Mouse (Mus musculus): ENCODE results near the gene Smim14. TPM values are rescaled to one million over a fixed set of nuclear protein-coding genes. Genes with fewer than 3 reads are reported as not detected.

The Smim14 gene
- polyA plus RNA-seq (2015; fragmentation: Nextera tagmentation; extraction: Ambion mirVana) = 116 and 141 TPM in 2 replicates

DNA sequence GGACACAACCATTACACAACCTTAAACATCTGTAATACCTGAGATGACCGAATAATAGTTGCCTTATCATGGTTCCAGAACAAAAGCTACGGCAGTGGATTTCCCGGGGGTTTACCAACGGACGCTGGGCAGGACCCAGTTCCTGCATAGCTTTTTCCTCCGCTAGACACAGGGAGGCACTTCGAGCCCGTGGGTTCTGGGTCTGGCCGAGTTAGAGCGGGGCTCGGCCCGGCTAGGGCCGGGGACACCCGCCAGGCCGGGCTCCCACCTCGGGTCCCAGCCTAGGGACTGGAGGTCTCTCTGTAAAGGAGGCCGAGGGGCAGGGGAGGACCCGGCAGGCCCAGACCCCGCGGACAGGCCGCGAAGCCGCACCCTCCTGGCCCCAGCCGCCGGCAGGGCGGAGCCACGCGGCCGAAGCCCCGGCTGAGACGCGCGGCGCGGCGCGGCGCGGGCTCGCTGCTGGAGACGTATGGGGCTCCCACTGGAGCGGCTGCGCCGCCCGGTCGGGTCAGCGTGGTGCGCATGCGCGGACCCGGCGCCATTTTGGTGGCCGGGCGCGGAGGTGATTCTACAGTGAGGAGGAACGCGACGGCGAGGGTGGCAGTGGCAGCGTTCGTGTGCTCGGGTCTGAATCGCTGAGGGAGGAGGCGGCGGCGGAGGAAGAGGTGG, at the start of gene Smim14, which contains the start of gene Ube2k:
TSS of gene Smim14 (minus strand) at position 434 of the 669 bp plus-strand sequence.
TSS of gene Ube2k (plus strand) at position 483 of the 669 bp plus-strand sequence.
- Histone ChIP-seq H3K4me2 (ENCODE audit: low read depth, low read length) (peak within 1 kb of the TSS; percentile 80), H3K9me3 (replicated peaks; ENCODE audit: control insufficient read depth, low read length) (no peaks in the 10 kb centered on the region), H3K27ac (ENCODE audit: low read length) (peak within 1 kb of the TSS; percentile 99), H3K9ac (ENCODE audit: low read length) (peak within 1 kb of the TSS; percentile 92), H3K27me3 (ENCODE audit: control insufficient read depth, insufficient read depth, low read length) (no peaks in the 10 kb centered on the region), H3K4me3 (ENCODE audit: low read length) (peak within 1 kb of the TSS; percentile 78), H3K4me1 (ENCODE audit: control insufficient read depth, insufficient read depth, low read length) (peaks cover 13% of the 10 kb centered on the region), H3K36me3 (ENCODE audit: control insufficient read depth, insufficient read depth) (no peaks in the 10 kb centered on the region)
- WGBS = under 1% methylated on average over 66 of the region's 66 CpGs
- peak; percentile 98 for ATAC-seq (replicated peaks; ENCODE audit: extremely low read depth, insufficient read depth, low FRiP score)

DNA sequence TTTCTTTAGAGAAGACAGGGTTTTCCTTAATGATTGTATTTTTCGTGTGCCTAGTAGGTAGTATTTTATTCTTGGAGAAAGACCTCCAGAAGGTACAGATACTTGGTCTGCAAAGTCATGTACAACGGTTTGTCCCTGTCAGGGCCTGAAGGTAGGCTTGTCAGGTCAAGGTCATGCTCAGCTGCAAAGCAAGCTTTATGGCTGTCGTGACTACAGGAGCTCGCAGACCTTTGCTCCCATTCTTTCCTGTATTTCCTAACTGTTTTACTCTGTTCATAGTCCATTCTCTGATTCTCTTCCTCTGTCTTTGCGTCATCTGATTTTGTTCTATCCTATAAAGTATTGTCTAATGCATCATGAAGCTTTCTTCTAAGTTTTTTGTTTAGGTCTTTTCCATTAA, 49.3 kb upstream of the Smim14 start:
- WGBS = 79% methylated on average over 5 of the region's 5 CpGs
- Histone ChIP-seq H3K4me3 (ENCODE audit: low read length) (no peak overlapping the region), H3K4me1 (ENCODE audit: control insufficient read depth, insufficient read depth, low read length) (no peaks in the 10 kb centered on the region), H3K27me3 (ENCODE audit: control insufficient read depth, insufficient read depth, low read length) (no peaks in the 10 kb centered on the region), H3K9ac (ENCODE audit: low read length) (no peak overlapping the region), H3K27ac (ENCODE audit: low read length) (no peak overlapping the region), H3K9me3 (replicated peaks; ENCODE audit: control insufficient read depth, low read length) (no peaks in the 10 kb centered on the region), H3K4me2 (ENCODE audit: low read depth, low read length) (no peak overlapping the region), H3K36me3 (ENCODE audit: control insufficient read depth, insufficient read depth) (peaks cover 8% of the 10 kb centered on the region)
- no peak for ATAC-seq (replicated peaks; ENCODE audit: extremely low read depth, insufficient read depth, low FRiP score)

DNA sequence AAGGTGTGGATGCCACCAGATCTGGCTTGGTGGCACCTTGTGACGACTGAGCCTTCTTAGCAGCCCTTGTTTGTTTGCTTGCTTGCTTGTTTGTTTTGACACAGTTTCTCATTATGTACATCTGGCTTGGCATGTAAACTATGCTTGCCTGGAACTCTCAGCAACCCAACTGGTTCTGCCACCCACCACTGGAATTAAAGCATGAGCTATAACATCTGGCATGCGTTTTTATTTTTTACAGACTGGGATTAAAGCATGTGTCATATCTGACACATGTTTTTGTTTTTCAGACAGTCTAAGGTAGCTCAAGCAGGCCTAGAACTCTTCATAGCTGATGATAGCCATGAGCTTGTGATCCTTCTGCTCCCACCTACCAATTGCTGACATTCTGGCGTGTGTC, 41.6 kb upstream of the Smim14 start:
- Histone ChIP-seq H3K9me3 (replicated peaks; ENCODE audit: control insufficient read depth, low read length) (no peaks in the 10 kb centered on the region), H3K4me1 (ENCODE audit: control insufficient read depth, insufficient read depth, low read length) (peaks cover 4% of the 10 kb centered on the region), H3K4me3 (ENCODE audit: low read length) (no peak overlapping the region), H3K36me3 (ENCODE audit: control insufficient read depth, insufficient read depth) (peaks cover 4% of the 10 kb centered on the region; the same call in 1 of the 2 replicates), H3K27me3 (ENCODE audit: control insufficient read depth, insufficient read depth, low read length) (no peaks in the 10 kb centered on the region), H3K4me2 (ENCODE audit: low read depth, low read length) (no peak overlapping the region), H3K27ac (ENCODE audit: low read length) (no peak overlapping the region), H3K9ac (ENCODE audit: low read length) (no peak overlapping the region)
- WGBS = 66% methylated on average over 3 of the region's 3 CpGs
- ATAC-seq (replicated peaks; ENCODE audit: extremely low read depth, insufficient read depth, low FRiP score) = no peak

DNA sequence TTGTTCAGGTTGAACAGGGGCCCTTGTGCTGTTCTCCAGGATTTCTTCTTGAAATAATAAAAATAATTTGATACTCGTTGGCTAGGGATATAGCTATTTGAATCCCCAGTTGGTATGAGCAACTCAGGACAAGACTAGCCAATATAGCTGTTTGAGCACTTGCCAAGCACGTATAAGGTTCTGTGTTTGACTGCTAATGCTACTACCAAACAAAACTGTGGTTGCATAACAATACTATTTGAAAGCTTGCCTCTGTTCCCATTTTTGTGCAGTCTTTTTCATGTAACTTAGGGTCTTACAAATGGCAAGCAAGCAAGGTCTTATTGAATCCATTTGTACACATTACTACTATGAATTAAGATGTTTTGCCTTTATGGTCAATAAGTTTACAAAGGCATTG, 38.9 kb upstream of the Smim14 start:
- H3K4me1 ChIP-seq (ENCODE audit: control insufficient read depth, insufficient read depth, low read length) = peaks cover 4% of the 10 kb centered on the region
- no peak for ATAC-seq (replicated peaks; ENCODE audit: extremely low read depth, insufficient read depth, low FRiP score)
- no peak overlapping the region for H3K4me2 ChIP-seq (ENCODE audit: low read depth, low read length)
- no peak overlapping the region for H3K4me3 ChIP-seq (ENCODE audit: low read length)
- H3K27ac ChIP-seq (ENCODE audit: low read length) = no peak overlapping the region
- H3K36me3 ChIP-seq (ENCODE audit: control insufficient read depth, insufficient read depth) = peaks cover 7% of the 10 kb centered on the region; the same call in 1 of the 2 replicates
- H3K9me3 ChIP-seq (replicated peaks; ENCODE audit: control insufficient read depth, low read length) = no peaks in the 10 kb centered on the region
- WGBS = 83% methylated on average over 2 of the region's 2 CpGs
- H3K9ac ChIP-seq (ENCODE audit: low read length) = no peak overlapping the region
- H3K27me3 ChIP-seq (ENCODE audit: control insufficient read depth, insufficient read depth, low read length) = no peaks in the 10 kb centered on the region

DNA sequence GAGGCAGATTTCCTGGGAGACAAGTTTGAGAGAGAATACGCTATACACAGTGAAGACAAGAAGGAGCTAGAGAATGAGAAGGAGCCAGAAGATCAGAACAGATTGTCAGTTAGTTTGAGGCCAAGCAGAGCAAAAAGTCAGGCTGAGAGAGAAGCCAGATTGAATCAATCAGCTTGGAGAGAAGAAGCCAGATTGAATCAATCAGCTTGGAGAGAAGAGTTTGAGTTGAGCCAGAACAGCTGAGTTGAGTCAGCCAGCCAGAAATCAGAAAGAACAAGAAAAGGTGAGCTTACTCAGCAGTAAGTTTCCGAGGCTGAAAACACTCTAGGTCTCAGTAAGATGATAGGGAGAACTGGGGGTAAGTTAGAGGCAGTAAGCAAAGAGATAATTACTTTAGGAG, 37.9 kb upstream of the Smim14 start:
- ATAC-seq (replicated peaks; ENCODE audit: extremely low read depth, insufficient read depth, low FRiP score) = no peak
- H3K4me1 ChIP-seq (ENCODE audit: control insufficient read depth, insufficient read depth, low read length) = peaks cover 4% of the 10 kb centered on the region
- H3K9ac ChIP-seq (ENCODE audit: low read length) = no peak overlapping the region
- no peak overlapping the region for H3K4me2 ChIP-seq (ENCODE audit: low read depth, low read length)
- H3K27me3 ChIP-seq (ENCODE audit: control insufficient read depth, insufficient read depth, low read length) = no peaks in the 10 kb centered on the region
- H3K4me3 ChIP-seq (ENCODE audit: low read length) = no peak overlapping the region
- no peaks in the 10 kb centered on the region for H3K9me3 ChIP-seq (replicated peaks; ENCODE audit: control insufficient read depth, low read length)
- peaks cover 7% of the 10 kb centered on the region; the same call in 1 of the 2 replicates for H3K36me3 ChIP-seq (ENCODE audit: control insufficient read depth, insufficient read depth)
- 69% methylated on average over 2 of the region's 2 CpGs for WGBS
- H3K27ac ChIP-seq (ENCODE audit: low read length) = no peak overlapping the region

DNA sequence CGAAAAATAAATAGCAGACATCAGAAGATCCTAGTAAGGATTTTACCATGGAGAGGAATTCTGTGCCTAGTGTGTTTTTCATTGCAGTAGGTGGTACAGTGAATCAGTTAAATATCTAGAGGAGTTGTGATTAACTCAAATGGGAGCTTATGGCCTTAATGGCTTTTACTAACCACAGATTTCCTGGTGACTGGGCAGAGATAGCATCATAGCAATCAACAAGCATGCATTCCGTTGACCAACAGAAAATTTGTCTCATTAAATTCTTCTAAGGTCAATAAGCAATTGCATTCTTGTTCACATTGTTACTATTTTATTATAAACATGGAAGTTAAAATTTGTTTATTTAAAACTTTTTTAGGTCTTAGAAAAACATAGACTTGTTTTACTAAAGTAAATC, 28.5 kb upstream of the Smim14 start:
- Histone ChIP-seq H3K36me3 (ENCODE audit: control insufficient read depth, insufficient read depth) (0 out of 2 replicates have a peak, but pooled peaks cover 2% of the 10 kb centered on the region), H3K4me2 (ENCODE audit: low read depth, low read length) (no peak overlapping the region), H3K9me3 (replicated peaks; ENCODE audit: control insufficient read depth, low read length) (no peaks in the 10 kb centered on the region), H3K27ac (ENCODE audit: low read length) (no peak overlapping the region), H3K27me3 (ENCODE audit: control insufficient read depth, insufficient read depth, low read length) (no peaks in the 10 kb centered on the region), H3K9ac (ENCODE audit: low read length) (no peak overlapping the region), H3K4me1 (ENCODE audit: control insufficient read depth, insufficient read depth, low read length) (0 out of 2 replicates have a peak, but pooled peaks cover 3% of the 10 kb centered on the region), H3K4me3 (ENCODE audit: low read length) (no peak overlapping the region)
- WGBS = 87% methylated on average over 2 of the region's 2 CpGs
- ATAC-seq (replicated peaks; ENCODE audit: extremely low read depth, insufficient read depth, low FRiP score) = no peak

DNA sequence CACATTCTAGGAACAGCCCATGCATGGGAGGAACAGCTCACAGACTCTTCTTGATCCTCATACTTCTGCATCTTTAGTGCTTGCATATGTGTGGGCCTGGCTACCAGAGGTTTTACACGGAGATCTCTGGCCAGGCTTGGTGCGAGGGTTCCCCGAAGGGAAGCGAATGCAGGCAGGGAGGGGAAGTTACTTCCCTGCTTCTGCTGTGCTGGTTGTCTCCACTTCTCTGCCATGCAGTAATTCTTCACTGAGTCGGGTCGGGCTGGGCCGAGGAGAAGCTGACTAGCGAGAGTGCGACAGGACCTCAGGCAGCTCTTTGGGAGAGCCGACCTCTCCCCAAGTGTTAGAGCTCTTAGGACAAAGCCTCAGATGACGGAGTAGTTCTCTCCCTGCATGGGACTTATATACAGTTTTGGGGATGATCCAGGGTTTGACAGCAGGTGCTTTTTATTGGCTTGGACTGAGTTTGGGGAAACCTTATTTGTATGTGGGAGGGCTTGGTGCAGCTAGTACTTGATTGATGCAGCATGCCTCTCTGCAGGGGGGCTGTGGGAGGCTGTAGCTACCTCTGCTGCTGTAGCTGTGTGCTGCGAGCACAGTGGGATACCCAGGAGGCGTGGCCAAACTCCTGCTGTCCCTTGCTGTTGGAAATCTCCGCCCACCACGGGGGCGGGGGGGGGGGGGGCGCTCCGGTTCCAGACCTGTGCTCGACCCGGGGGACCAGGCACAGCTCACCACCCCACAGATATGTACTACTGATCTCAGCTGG, 24.3 kb upstream of the Smim14 start:
- no peak for ATAC-seq (replicated peaks; ENCODE audit: extremely low read depth, insufficient read depth, low FRiP score)
- WGBS = 48% methylated on average over 20 of the region's 20 CpGs
- no peak overlapping the region for H3K9ac ChIP-seq (ENCODE audit: low read length)
- peaks cover 8% of the 10 kb centered on the region for H3K4me1 ChIP-seq (ENCODE audit: control insufficient read depth, insufficient read depth, low read length)
- H3K4me2 ChIP-seq (ENCODE audit: low read depth, low read length) = no peak overlapping the region
- no peaks in the 10 kb centered on the region for H3K36me3 ChIP-seq (ENCODE audit: control insufficient read depth, insufficient read depth)
- H3K27me3 ChIP-seq (ENCODE audit: control insufficient read depth, insufficient read depth, low read length) = no peaks in the 10 kb centered on the region
- no peak overlapping the region for H3K4me3 ChIP-seq (ENCODE audit: low read length)
- no peaks in the 10 kb centered on the region for H3K9me3 ChIP-seq (replicated peaks; ENCODE audit: control insufficient read depth, low read length)
- no peak overlapping the region for H3K27ac ChIP-seq (ENCODE audit: low read length)

DNA sequence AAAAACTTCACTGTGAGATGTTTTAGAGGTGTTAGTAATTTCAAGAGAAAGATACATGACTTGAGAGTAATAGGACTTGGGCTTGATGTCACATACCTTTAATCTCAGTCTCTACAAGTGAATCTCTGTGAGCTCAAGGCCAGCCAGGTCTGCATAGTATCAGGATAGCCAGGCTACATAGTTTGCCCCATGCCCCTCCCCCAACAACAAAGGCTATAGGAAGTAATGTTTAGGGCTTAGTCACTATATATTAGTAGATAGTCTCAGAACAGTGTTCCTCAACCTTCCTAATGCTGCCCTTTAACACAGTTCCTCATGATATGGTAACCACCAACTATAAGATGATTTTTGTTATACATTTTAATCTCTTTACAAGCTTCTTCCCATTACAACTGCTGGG, 20.1 kb upstream of the Smim14 start:
- Histone ChIP-seq H3K27ac (ENCODE audit: low read length) (no peak overlapping the region), H3K9ac (ENCODE audit: low read length) (no peak overlapping the region), H3K36me3 (ENCODE audit: control insufficient read depth, insufficient read depth) (no peaks in the 10 kb centered on the region), H3K4me2 (ENCODE audit: low read depth, low read length) (no peak overlapping the region), H3K4me3 (ENCODE audit: low read length) (no peak overlapping the region), H3K4me1 (ENCODE audit: control insufficient read depth, insufficient read depth, low read length) (peaks cover 8% of the 10 kb centered on the region), H3K9me3 (replicated peaks; ENCODE audit: control insufficient read depth, low read length) (no peaks in the 10 kb centered on the region), H3K27me3 (ENCODE audit: control insufficient read depth, insufficient read depth, low read length) (no peaks in the 10 kb centered on the region)
- ATAC-seq (replicated peaks; ENCODE audit: extremely low read depth, insufficient read depth, low FRiP score) = no peak

DNA sequence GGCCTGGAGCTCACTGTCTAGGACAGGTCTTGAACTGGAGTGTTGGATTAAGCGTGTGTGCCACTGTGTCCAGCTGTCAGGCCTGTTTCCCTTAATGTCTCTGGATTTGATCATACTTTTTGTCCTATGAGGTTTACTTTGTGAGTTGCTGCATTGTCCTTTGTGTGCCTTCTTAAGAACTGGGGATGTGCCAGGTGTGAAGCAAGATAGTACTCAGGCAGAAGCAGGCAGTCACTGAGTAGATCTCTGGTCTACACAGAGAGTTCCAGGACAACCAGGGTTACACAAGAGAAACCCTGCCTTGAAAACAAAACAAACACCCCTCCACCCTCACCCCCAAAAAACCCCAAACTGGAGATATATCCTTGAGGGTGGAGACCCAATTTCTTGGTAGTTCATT, 12.7 kb upstream of the Smim14 start:
- H3K9me3 ChIP-seq (replicated peaks; ENCODE audit: control insufficient read depth, low read length) = no peaks in the 10 kb centered on the region
- no peak overlapping the region for H3K9ac ChIP-seq (ENCODE audit: low read length)
- no peaks in the 10 kb centered on the region for H3K27me3 ChIP-seq (ENCODE audit: control insufficient read depth, insufficient read depth, low read length)
- no peak overlapping the region for H3K27ac ChIP-seq (ENCODE audit: low read length)
- no peak overlapping the region for H3K4me3 ChIP-seq (ENCODE audit: low read length)
- WGBS = 88% methylated on average over 1 of the region's 1 CpGs
- H3K36me3 ChIP-seq (ENCODE audit: control insufficient read depth, insufficient read depth) = no peaks in the 10 kb centered on the region
- H3K4me1 ChIP-seq (ENCODE audit: control insufficient read depth, insufficient read depth, low read length) = peaks cover 9% of the 10 kb centered on the region
- no peak overlapping the region for H3K4me2 ChIP-seq (ENCODE audit: low read depth, low read length)
- ATAC-seq (replicated peaks; ENCODE audit: extremely low read depth, insufficient read depth, low FRiP score) = no peak
